9 mouse cellular contexts compared by ENCODE assay signal in the genomic region with DNA sequence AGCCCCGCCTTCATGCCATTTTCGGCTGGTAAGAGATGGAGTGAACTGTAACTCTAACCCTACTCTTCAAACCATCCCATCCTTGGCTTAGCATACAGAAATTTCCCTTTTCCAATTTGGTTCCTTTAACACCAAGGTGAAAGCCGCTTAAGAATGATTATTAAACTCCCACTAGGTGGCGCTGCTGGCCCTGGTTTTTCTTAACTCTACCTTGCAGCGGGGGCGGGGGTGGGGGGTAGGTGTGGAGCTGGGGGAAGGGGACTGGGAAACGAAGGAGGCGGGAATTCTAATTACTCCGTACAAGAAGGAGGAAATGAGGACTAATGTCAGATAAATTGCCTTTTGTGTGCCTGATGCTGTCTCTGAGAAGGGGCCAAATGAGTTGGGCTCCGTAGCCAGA. TPM values are rescaled to one million over a fixed set of nuclear protein-coding genes. Genes with fewer than 3 reads are reported as not detected.
DNase-seq lines count a peak whose midpoint lies in the region; ATAC-seq and TF ChIP-seq lines count a peak whose summit lies in the region.
"Had no signal": no experiment of that assay in that cellular context is flagged by ENCODE, and none has a peak within 500 bp of the region (broad histone marks: within the 10 kb centered on the region; RNA-seq: fewer than 3 reads in every experiment).

No protein-coding gene starts in this region.

- H3K27me3 ChIP-seq in midbrain, embryonic 14.5 days (ENCODE audit: control insufficient read depth, insufficient read depth, low read length), result no peaks in the 10 kb centered on the region
- no peaks in the 10 kb centered on the region for H3K27me3 ChIP-seq in midbrain, embryonic 16.5 days (ENCODE audit: control insufficient read depth, insufficient read depth, low read depth, low read length)
- no peaks in the 10 kb centered on the region for H3K27me3 ChIP-seq in hindbrain, postnatal 0 days (ENCODE audit: insufficient read depth, low read length)
- no peaks in the 10 kb centered on the region for H3K27me3 ChIP-seq in limb, embryonic 13.5 days
- no peaks in the 10 kb centered on the region for H3K27me3 ChIP-seq in small intestine, adult 2 months (ENCODE audit: control insufficient read depth, insufficient read depth, low read length)

- H3K4me1 ChIP-seq in midbrain, embryonic 14.5 days (ENCODE audit: control insufficient read depth, insufficient read depth, low read length), result no peaks in the 10 kb centered on the region
- H3K4me1 ChIP-seq in midbrain, embryonic 16.5 days (ENCODE audit: control insufficient read depth, insufficient read depth, low read length), result no peaks in the 10 kb centered on the region
- no peaks in the 10 kb centered on the region for H3K4me1 ChIP-seq in hindbrain, postnatal 0 days (ENCODE audit: insufficient read depth, low read length)
- H3K4me1 ChIP-seq in limb, embryonic 13.5 days, result 0 out of 2 replicates have a peak, but pooled peaks cover 6% of the 10 kb centered on the region
- peaks cover 4% of the 10 kb centered on the region for H3K4me1 ChIP-seq in small intestine, adult 2 months (ENCODE audit: control insufficient read depth, insufficient read depth, insufficient read length, low read length)

- no peak overlapping the region for H3K4me3 ChIP-seq in midbrain, embryonic 14.5 days (replicated peaks; ENCODE audit: low read depth, low read length)
- H3K4me3 ChIP-seq in midbrain, embryonic 16.5 days (ENCODE audit: low read depth, low read length), result no peak overlapping the region
- H3K4me3 ChIP-seq in hindbrain, postnatal 0 days (ENCODE audit: low read length), result no peak overlapping the region
- H3K4me3 ChIP-seq in limb, embryonic 13.5 days, result no peak overlapping the region
- H3K4me3 ChIP-seq in small intestine, adult 2 months (ENCODE audit: low read depth, low read length), result no peak overlapping the region

- no peak overlapping the region for H3K9ac ChIP-seq in midbrain, embryonic 14.5 days (replicated peaks; ENCODE audit: low read length)
- H3K9ac ChIP-seq in midbrain, embryonic 16.5 days (ENCODE audit: low read depth, low read length), result no peak overlapping the region
- H3K9ac ChIP-seq in hindbrain, postnatal 0 days (replicated peaks; ENCODE audit: low read length), result no peak overlapping the region
- H3K9ac ChIP-seq in limb, embryonic 13.5 days, result no peak overlapping the region

- 15% methylated on average over 10 of the region's 10 CpGs for WGBS in midbrain, embryonic 14.5 days
- WGBS in midbrain, embryonic 16.5 days, result 16% methylated on average over 10 of the region's 10 CpGs
- WGBS in hindbrain, postnatal 0 days, result 15% methylated on average over 10 of the region's 10 CpGs
- WGBS in limb, embryonic 13.5 days, result 8% methylated on average over 10 of the region's 10 CpGs
- WGBS in small intestine, adult 2 months, result 8% methylated on average over 10 of the region's 10 CpGs

- H3K36me3 ChIP-seq in midbrain, embryonic 14.5 days (ENCODE audit: control insufficient read depth, insufficient read depth, low read length), result no peaks in the 10 kb centered on the region
- no peaks in the 10 kb centered on the region for H3K36me3 ChIP-seq in midbrain, embryonic 16.5 days (ENCODE audit: control insufficient read depth, insufficient read depth, low read length)
- no peaks in the 10 kb centered on the region for H3K36me3 ChIP-seq in hindbrain, postnatal 0 days (ENCODE audit: insufficient read depth, low read length)
- H3K36me3 ChIP-seq in limb, embryonic 13.5 days, result no peaks in the 10 kb centered on the region
- H3K36me3 ChIP-seq in small intestine, adult 2 months (ENCODE audit: control insufficient read depth, insufficient read depth, low read length), result no peaks in the 10 kb centered on the region

- no peak overlapping the region for H3K4me2 ChIP-seq in midbrain, embryonic 14.5 days (ENCODE audit: low read length)
- H3K4me2 ChIP-seq in midbrain, embryonic 16.5 days (ENCODE audit: low read length), result no peak overlapping the region
- H3K4me2 ChIP-seq in hindbrain, postnatal 0 days (ENCODE audit: low read depth, low read length), result no peak overlapping the region
- peak overlapping the region; percentile 35; the same call in 1 of the 2 replicates for H3K4me2 ChIP-seq in limb, embryonic 13.5 days (replicated peaks)

- ATAC-seq in CD4-positive, CD25-positive, alpha-beta regulatory T cell, adult 4 months, result no peak
- no peak for ATAC-seq in midbrain, embryonic 14.5 days (ENCODE audit: low FRiP score, low TSS enrichment)
- ATAC-seq in midbrain, embryonic 16.5 days, result no peak
- ATAC-seq in hindbrain, postnatal 0 days, result 0 out of 2 replicates have a peak, but pooled peaks have one; percentile 33
- ATAC-seq in limb, embryonic 13.5 days (ENCODE audit: low FRiP score, low read depth), result no peak

- peak; percentile 72 for DNase-seq in CD4-positive, CD25-positive, alpha-beta regulatory T cell, adult 2 months (ENCODE audit: low read depth, low spot score)
- DNase-seq in midbrain, embryonic 14.5 days, result peak; percentile 80
- DNase-seq in cerebellum, postnatal 25 days, result peak; percentile 66 to 84
- peak; percentile 76 for DNase-seq in hindbrain, postnatal 0 days (ENCODE audit: low spot score)

- H3K9me3 ChIP-seq in midbrain, embryonic 14.5 days (ENCODE audit: control insufficient read depth, low read length), result no peaks in the 10 kb centered on the region
- H3K9me3 ChIP-seq in midbrain, embryonic 16.5 days (replicated peaks; ENCODE audit: control insufficient read depth, low read length, poor library complexity, severe bottlenecking), result no peaks in the 10 kb centered on the region
- no peaks in the 10 kb centered on the region for H3K9me3 ChIP-seq in hindbrain, postnatal 0 days (ENCODE audit: low read length)
- H3K9me3 ChIP-seq in limb, embryonic 13.5 days, result no peaks in the 10 kb centered on the region

- no peak for TF ChIP-seq POLR2A in small intestine, adult 2 months (IDR thresholded peaks at IDR 0.05; ENCODE audit: low read depth, low read length)

- TF ChIP-seq CTCF in hindbrain, postnatal 0 days (IDR thresholded peaks at IDR 0.05; ENCODE audit: low read depth), result peak; percentile 54
- TF ChIP-seq CTCF in small intestine, adult 2 months (IDR thresholded peaks at IDR 0.05; ENCODE audit: extremely low read depth, insufficient read length, insufficient replicate concordance, low read depth, low read length), result peak; percentile 61; the same call in 1 of the 2 replicates

- no peak overlapping the region for H3K27ac ChIP-seq in midbrain, embryonic 14.5 days (replicated peaks; ENCODE audit: low read depth, low read length)
- H3K27ac ChIP-seq in midbrain, embryonic 16.5 days (ENCODE audit: low read length), result no peak overlapping the region
- H3K27ac ChIP-seq in hindbrain, postnatal 0 days, result no peak overlapping the region
- no peak overlapping the region for H3K27ac ChIP-seq in limb, embryonic 13.5 days
- H3K27ac ChIP-seq in small intestine, adult 2 months (ENCODE audit: insufficient read depth, low read depth, low read length), result no peak overlapping the region

RNA-seq across cellular contexts. Expression of a gene that starts 12.9 kb away (rescaled TPM):
- polyA plus RNA-seq in CD4-positive, CD25-positive, alpha-beta regulatory T cell, adult 4 months (2017; shearing (Covaris generic)), result not detected
- not detected in 2 replicates for polyA plus RNA-seq in midbrain, embryonic 14.5 days (2014; fragmentation: Nextera tagmentation; extraction: Ambion mirVana)
- polyA plus RNA-seq in midbrain, embryonic 16.5 days (2015; fragmentation: Nextera tagmentation; extraction: Ambion mirVana), result 0.15 TPM in 1 of 2 replicates, not detected in the other
- 1.3 TPM in 1 of 2 replicates, not detected in the other for total RNA-seq in hindbrain, postnatal 0 days (2014; rRNA removed)
- polyA plus RNA-seq in hindbrain, postnatal 0 days (2015; fragmentation: Nextera tagmentation; extraction: Ambion mirVana), result 0.36 and 0.43 TPM in 2 replicates
- polyA plus RNA-seq in limb, embryonic 13.5 days (2015; fragmentation: Nextera tagmentation; extraction: Ambion mirVana), result not detected in 2 replicates
- 0.24 and 0.30 TPM in 2 replicates for polyA plus RNA-seq in small intestine, adult 2 months (2012; rRNA removed)

RNA-seq across cellular contexts. Expression of a gene that starts 20.9 kb away (rescaled TPM):
- polyA plus RNA-seq in CD4-positive, CD25-positive, alpha-beta regulatory T cell, adult 4 months (2017; shearing (Covaris generic)), result under 1 TPM in 1 of 2 experiments, not detected in 1; 0.78 TPM
- 0.18 and 0.22 TPM in 2 replicates for polyA plus RNA-seq in midbrain, embryonic 14.5 days (2014; fragmentation: Nextera tagmentation; extraction: Ambion mirVana)
- 0.21 and 0.25 TPM in 2 replicates for polyA plus RNA-seq in midbrain, embryonic 16.5 days (2015; fragmentation: Nextera tagmentation; extraction: Ambion mirVana)
- total RNA-seq in hindbrain, postnatal 0 days (2014; rRNA removed), result not detected in 2 replicates
- polyA plus RNA-seq in hindbrain, postnatal 0 days (2015; fragmentation: Nextera tagmentation; extraction: Ambion mirVana), result 0.09 and 0.32 TPM in 2 replicates
- 0.33 TPM in 1 of 2 replicates, not detected in the other for polyA plus RNA-seq in limb, embryonic 13.5 days (2015; fragmentation: Nextera tagmentation; extraction: Ambion mirVana)
- polyA plus RNA-seq in small intestine, adult 2 months (2012; rRNA removed), result not detected in 2 replicates

RNA-seq across cellular contexts. Expression of a gene that starts 34.0 kb away (rescaled TPM):
- 10 to 100 TPM; 16.8 to 16.9 TPM for polyA plus RNA-seq in CD4-positive, CD25-positive, alpha-beta regulatory T cell, adult 4 months (2017; shearing (Covaris generic))
- polyA plus RNA-seq in midbrain, embryonic 14.5 days (2014; fragmentation: Nextera tagmentation; extraction: Ambion mirVana), result 57.3 and 68.7 TPM in 2 replicates
- 91.5 and 95.7 TPM in 2 replicates for polyA plus RNA-seq in midbrain, embryonic 16.5 days (2015; fragmentation: Nextera tagmentation; extraction: Ambion mirVana)
- total RNA-seq in hindbrain, postnatal 0 days (2014; rRNA removed), result 116 and 117 TPM in 2 replicates
- 75.4 and 78.6 TPM in 2 replicates for polyA plus RNA-seq in hindbrain, postnatal 0 days (2015; fragmentation: Nextera tagmentation; extraction: Ambion mirVana)
- 74.3 and 76.0 TPM in 2 replicates for polyA plus RNA-seq in limb, embryonic 13.5 days (2015; fragmentation: Nextera tagmentation; extraction: Ambion mirVana)
- 64.8 and 129 TPM in 2 replicates for polyA plus RNA-seq in small intestine, adult 2 months (2012; rRNA removed)

RNA-seq across cellular contexts. Expression of a gene that starts 46.1 kb away (rescaled TPM):
- 100 to 1,000 TPM; 118 to 144 TPM for polyA plus RNA-seq in CD4-positive, CD25-positive, alpha-beta regulatory T cell, adult 4 months (2017; shearing (Covaris generic))
- 87.7 and 99.6 TPM in 2 replicates for polyA plus RNA-seq in midbrain, embryonic 14.5 days (2014; fragmentation: Nextera tagmentation; extraction: Ambion mirVana)
- 104 and 106 TPM in 2 replicates for polyA plus RNA-seq in midbrain, embryonic 16.5 days (2015; fragmentation: Nextera tagmentation; extraction: Ambion mirVana)
- 66.7 and 76.9 TPM in 2 replicates for total RNA-seq in hindbrain, postnatal 0 days (2014; rRNA removed)
- 125 and 128 TPM in 2 replicates for polyA plus RNA-seq in hindbrain, postnatal 0 days (2015; fragmentation: Nextera tagmentation; extraction: Ambion mirVana)
- 69.4 and 71.7 TPM in 2 replicates for polyA plus RNA-seq in limb, embryonic 13.5 days (2015; fragmentation: Nextera tagmentation; extraction: Ambion mirVana)
- 42.9 and 77.3 TPM in 2 replicates for polyA plus RNA-seq in small intestine, adult 2 months (2012; rRNA removed)

RNA-seq across cellular contexts. Expression of a gene that starts 48.3 kb away (rescaled TPM):
- not detected for polyA plus RNA-seq in CD4-positive, CD25-positive, alpha-beta regulatory T cell, adult 4 months (2017; shearing (Covaris generic))
- not detected in 2 replicates for polyA plus RNA-seq in midbrain, embryonic 14.5 days (2014; fragmentation: Nextera tagmentation; extraction: Ambion mirVana)
- 0.54 and 0.72 TPM in 2 replicates for polyA plus RNA-seq in midbrain, embryonic 16.5 days (2015; fragmentation: Nextera tagmentation; extraction: Ambion mirVana)
- not detected in 2 replicates for total RNA-seq in hindbrain, postnatal 0 days (2014; rRNA removed)
- polyA plus RNA-seq in hindbrain, postnatal 0 days (2015; fragmentation: Nextera tagmentation; extraction: Ambion mirVana), result 0.43 and 0.44 TPM in 2 replicates
- polyA plus RNA-seq in limb, embryonic 13.5 days (2015; fragmentation: Nextera tagmentation; extraction: Ambion mirVana), result 2.6 and 4.5 TPM in 2 replicates
- polyA plus RNA-seq in small intestine, adult 2 months (2012; rRNA removed), result 0.23 TPM in 1 of 2 replicates, not detected in the other
- polyA plus RNA-seq: heart, embryonic 16.5 days had no signal
